Mouse (Mus musculus) lung, adult 2 months (tissue): ENCODE results near the gene Smim14.

Experiments used
- CTCF ChIP-seq: fragments of 200-500 bp; IDR thresholded peaks from 2 replicates; pipeline ENCODE4 v1.5.1; 2011; ENCODE audit warnings: mild to moderate bottlenecking, low read length, control low read depth; ENCODE audit not compliant: insufficient read depth
- POLR2A ChIP-seq: fragments of 200-500 bp; IDR thresholded peaks from 2 replicates; pipeline ENCODE4 v1.6.1; 2011; ENCODE audit warnings: low read depth, mild to moderate bottlenecking, control low read depth, low read length, borderline replicate concordance; ENCODE audit errors: extremely low read depth

GRCm38 (mm10) chr5:65531283-65531682 lies 5.7 kb downstream of the Smim14 start:
- TF ChIP-seq CTCF (no peak), POLR2A (no peak)
